In genomic region chr9:89240516-89241019, GRCm38 (mm10) we compare ENCODE assay signal across 15 mouse cellular contexts. TPM values are rescaled to one million over a fixed set of nuclear protein-coding genes. Genes with fewer than 3 reads are reported as not detected.
"Had no signal": no experiment of that assay in that cellular context is flagged by ENCODE, and none has a peak within 500 bp of the region (broad histone marks: within the 10 kb centered on the region; RNA-seq: fewer than 3 reads in every experiment).

No protein-coding gene starts in this region.

RNA-seq across cellular contexts. Expression of gene Gm29094, which starts 41.4 kb away (rescaled TPM):
- total RNA-seq: layer of hippocampus, adult 2 months; layer of hippocampus, postnatal 25 days; left cerebral cortex, adult 18-20 months; left cerebral cortex, postnatal 25 days; liver, adult 2 months; megakaryocyte-erythroid progenitor cell, adult 5-6 weeks had no signal
- polyA plus RNA-seq: large intestine, adult 2 months; limb, embryonic 11.5 days; liver, adult 2 months; liver, embryonic 13.5 days; liver, embryonic 16.5 days; lung, adult 2 months; neural tube, embryonic 12.5 days; stomach, embryonic 14.5 days; stomach, postnatal 0 days; thymus, adult 2 months had no signal

RNA-seq across cellular contexts. Expression of gene Bcl2a1b, which starts 41.6 kb away (rescaled TPM):
- total RNA-seq: megakaryocyte-erythroid progenitor cell, adult 5-6 weeks had no signal
